Mouse (Mus musculus) embryo, embryonic 10.5 days (tissue): ENCODE measurements at regions not wholly inside any gene's neighbourhood (a gene's known extent, or its start where the extent isn't known, plus 50 kb on each side); places are given as distances from the start of the nearest gene placed in this dataset.
A peak's percentile ranks its signal among the peaks of the same experiment; 100 is the strongest.

ENCODE experiments used
- DNase-seq: peaks from one replicate; pipeline ENCODE4 v3.0.0-alpha.2; 2015; ENCODE audit warnings: low spot score

DNA sequence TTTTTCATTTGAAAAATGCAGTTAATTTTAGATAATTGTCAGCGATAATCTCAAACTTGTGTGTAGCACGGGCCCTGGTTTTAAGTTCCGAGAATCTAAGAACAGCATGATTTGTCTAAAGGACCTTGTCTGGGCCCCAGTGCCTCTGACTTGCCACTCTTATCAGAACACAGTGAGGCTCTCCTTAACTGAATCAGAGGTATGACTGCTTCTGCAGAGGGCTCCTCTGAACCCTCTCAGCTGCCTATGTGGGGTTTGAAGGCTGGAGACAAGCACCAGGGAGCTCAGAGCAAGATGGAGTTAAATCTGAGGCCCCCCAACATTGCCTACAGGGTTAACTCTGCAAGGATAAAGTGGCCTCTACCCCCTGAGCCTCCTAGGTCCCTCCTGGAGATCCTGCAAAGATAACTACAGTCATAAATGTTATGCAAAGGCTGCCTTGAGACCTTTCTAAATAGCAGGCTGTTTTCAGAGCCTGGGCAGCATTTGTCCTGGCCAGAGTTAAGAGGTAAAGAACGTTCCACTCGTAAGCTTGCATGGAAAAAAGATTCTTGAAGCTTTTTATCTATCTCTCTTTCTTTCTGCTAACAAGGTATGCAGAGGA, 118.4 kb upstream of the Maf start:
- no peak for DNase-seq

DNA sequence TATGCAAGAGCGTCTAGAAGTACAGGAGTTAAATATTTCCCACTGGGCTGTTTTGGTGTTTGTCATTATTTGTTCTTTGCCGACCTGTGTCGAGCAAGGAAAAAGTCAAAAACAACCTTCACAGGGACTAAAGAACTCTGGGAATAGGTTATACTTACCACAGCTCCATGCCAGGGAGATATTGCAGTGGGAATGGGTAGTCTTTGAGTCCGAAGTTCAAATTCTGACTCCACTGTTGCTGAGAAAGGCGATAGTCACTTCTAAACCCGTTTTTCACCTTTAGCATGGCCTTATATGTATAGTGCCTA, 116.8 kb upstream of the Maf start:
- DNase-seq: no peak

DNA sequence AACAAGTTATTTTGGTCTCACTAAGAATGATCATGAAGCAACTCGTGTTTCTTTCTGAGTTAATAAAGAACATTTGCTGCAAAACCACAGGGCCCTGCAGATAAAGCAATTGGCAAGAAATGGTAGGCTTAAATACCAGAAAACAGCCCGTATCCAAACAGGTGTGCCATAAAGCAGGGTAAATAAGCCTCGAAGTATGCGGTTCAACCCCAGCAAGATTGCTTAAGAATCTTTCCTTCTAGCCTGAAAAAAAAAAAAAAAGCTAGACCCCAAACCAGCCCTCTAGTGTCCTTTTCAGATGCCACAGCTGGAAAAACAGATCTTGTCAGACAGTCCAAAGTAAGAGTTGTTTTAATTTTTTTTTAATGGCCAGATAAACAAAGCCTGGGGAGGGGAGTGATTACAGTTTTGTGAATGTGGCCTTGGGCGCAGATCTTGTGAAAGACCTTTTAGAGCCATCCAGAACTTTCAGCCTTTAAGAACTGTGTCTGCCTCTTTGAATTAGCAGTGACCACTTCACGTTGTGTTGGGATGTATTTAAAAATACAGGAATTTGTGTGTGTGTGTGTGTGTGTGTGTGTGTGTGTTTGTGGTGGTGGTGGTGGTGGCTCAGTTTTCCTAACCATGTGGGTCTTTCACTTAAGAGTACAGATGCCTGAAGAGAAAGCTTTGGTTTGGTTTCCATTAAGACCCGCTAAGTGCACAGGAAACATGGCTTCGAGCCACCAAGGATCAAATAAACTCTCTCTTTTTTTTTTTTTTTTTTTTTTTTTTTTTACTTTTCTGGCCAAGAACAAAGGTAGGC, 116.3 kb upstream of the Maf start:
- DNase-seq: peak; percentile 28

DNA sequence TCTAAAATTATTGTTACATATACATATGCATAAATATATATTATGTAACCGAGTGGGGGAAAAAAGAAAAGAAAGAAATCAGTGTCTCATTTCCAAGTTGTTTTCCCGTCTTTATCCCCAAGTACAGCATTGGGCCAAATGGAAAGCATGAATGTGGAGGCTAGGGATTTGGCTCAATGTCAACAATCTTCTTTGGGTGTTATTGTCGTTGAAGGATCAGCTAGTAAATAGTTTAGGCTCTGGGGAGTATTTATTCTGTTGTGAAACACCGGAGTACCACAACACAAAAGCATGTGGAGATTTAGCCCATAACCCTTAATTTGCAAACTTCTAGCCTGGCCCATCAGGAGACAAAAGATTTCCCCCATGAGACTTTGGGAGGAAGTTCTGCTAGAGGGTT, 105.8 kb upstream of the Maf start:
- no peak for DNase-seq

DNA sequence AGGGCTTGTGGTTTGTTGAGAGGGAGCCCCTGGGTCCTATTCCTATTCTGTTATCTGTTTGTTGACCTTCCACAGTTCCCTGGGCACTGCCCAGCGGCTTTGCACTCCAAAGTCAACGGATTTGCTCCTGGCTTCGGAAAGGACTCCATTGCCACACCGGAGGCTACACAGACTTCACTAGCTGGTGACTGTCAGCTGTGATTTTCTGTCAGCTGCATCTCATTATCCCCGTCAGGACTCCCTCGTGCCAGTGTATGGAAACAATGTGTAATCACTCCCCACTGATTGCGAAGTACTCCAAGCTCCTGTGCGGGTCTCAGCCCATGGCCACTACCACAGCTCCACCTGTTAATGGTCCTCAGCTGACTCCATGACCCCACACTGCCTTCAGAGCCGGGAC, 99.0 kb upstream of the Maf start:
- DNase-seq: peak; percentile 5

DNA sequence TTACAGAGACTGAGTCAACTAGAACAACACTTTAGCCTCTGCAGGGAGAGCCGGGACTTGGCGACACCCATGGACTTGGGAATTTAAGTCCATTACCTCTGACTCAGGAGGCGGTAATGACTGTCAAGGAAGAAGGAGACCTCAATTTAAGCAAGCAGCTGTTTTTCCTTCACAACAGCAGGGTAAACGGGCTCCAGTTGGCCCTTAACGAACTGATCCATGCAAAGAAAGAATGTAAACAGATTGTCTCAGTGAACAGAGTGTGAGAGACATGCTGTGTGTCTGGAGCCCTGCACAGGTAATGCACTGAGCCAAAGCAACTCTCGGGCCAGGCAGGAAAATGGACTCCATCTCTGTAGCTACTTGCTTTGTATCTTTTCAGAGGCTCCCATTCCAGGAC, 98.5 kb upstream of the Maf start:
- no peak for DNase-seq

DNA sequence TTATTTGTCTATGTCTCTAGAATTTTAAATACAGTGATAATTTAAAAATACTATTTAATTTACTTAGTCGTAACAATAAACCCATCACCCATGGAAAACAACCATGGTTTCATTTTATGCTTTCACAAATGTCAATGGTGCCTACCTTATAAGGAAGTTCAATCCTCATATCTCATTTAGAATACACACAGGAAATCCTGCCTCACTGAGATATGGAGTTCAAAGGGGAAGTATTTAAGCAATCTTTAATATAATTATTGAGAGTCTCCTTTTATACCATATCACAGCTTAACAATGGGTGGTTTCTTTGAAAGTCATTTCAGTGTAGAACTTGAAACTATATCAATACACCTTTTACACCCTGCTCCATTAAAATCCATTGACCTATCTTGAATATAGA, 86.0 kb upstream of the Maf start:
- no peak for DNase-seq

DNA sequence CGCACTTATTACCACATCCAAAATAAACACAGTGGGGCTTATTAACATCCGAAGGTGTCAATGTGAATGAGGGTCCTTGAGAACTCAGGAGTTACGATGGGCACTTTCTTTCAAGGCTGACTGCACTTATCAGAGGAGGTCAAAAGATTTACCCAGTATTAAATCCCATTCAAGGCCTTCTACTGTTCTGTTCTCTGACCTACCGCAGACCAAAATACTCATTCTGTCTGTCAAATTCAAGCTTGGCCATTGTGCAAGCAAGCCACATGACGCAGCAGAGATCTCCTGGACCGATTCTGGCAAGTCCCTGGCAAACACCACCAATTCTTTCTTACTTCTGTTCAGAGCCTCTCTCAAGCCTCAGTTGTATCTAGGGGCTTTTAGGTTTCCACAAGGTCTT, 80.8 kb upstream of the Maf start:
- no peak for DNase-seq

DNA sequence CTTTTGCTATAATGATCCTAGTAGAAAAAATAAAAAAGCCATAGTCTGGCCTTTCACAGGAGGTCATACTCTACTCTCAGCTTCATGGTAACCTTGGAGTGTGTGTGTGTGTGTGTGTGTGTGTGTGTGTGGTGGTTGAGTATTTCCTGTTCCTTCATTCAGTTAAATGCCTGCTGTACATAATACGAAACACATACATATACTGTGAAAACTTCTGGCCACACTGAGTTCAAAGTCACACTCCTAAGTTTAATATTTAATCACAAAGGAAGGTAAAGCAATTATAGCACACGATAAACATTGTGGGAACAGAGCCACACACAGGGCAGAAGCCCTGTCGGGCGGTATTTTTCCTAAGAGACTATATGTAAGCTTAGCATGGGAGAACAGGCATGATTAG, 78.6 kb upstream of the Maf start:
- no peak for DNase-seq

DNA sequence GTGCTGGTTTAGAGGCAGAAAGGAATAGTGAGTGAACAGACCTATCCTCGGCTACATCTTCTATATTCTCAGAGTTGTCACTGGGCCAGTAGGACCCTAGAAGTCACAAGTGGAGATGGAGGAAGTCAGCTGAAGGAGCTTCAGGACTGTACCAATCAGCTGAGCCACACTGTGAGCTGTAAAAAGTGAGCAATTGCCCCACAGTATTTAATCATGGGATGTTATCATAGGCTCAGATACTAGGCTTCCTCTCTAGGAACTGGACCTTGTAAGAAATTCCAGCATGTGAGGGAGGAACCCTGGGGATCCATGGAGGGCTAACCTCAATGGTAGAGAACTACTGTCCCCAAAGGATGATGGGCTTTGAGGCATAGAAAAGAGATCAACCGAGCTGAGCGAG, 78.2 kb upstream of the Maf start:
- no peak for DNase-seq

DNA sequence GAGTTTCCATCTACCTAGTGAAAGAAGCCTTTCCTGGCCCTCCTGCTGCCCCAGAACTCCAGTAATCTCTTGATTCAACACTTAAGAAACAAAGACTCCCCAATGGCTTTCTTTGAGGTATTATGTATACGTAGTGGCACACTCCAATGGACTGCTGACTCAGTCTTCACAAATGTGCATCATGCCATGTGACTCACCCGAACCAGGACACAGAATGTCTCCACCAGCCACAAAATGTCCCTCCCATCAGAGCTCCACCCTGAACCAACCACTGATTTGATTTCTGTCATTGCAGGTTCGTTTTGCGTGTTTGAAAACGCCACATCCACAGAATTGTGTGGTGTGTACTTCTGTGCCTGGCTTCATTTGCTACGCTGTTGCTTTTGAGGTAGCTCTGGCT, 75.8 kb upstream of the Maf start:
- DNase-seq: no peak

DNA sequence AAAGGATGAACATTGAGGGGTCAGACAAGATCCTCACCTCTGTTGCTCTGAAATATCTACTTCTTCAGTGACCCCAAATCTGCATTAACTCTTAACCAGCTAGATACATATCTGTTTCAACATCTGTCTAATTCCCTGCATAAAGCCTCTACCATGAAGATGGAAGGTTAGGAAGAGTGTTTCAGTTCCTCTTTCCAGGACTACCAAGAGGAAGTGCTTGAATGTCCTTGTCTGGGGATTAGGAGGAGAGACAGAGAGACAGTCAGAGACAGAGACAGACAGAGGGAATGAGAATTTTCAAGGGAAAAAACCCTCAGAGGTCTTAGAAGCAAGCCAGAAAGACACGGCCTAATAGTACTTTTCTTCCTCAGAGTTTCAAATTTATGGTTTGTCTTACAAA, 70.8 kb upstream of the Maf start:
- DNase-seq: no peak

DNA sequence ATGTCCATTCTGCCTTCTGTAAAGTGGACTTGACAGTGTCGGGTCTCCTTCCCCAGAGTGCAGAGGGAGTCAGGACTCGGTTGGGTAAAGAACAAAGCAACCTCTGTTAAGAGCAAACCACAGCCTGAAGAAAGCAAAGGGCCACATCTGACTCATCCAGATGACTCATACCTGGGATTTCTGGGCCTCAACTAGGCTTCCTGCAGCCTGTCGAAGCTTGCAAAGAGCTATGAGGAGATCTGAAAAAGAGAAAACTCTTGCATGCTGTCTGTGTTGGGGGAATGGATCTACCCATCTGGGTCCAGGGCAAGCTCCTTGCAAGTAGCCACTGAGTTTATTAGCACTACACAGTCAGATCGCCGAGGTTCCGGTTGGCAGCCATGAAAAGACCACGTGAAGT, 63.5 kb upstream of the Maf start:
- no peak for DNase-seq

DNA sequence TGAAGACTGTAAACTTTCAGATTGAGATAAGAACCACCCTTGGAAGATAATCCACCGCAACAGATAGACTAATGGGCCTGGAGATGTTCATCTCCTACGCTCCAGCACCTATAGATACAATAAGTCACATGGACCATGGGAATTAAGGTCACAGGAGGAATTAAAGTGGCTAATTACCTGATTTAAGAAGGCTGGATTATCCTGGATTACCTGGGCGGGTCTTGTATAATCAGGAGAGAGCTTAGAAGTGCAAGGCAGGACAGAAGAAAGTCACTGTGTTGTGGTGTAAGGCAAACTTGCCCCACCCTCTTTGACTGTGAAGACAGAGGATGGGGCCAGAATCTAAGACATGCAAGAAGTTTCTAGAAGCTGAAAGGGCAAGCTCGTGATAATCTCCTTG, 61.0 kb upstream of the Maf start:
- no peak for DNase-seq

DNA sequence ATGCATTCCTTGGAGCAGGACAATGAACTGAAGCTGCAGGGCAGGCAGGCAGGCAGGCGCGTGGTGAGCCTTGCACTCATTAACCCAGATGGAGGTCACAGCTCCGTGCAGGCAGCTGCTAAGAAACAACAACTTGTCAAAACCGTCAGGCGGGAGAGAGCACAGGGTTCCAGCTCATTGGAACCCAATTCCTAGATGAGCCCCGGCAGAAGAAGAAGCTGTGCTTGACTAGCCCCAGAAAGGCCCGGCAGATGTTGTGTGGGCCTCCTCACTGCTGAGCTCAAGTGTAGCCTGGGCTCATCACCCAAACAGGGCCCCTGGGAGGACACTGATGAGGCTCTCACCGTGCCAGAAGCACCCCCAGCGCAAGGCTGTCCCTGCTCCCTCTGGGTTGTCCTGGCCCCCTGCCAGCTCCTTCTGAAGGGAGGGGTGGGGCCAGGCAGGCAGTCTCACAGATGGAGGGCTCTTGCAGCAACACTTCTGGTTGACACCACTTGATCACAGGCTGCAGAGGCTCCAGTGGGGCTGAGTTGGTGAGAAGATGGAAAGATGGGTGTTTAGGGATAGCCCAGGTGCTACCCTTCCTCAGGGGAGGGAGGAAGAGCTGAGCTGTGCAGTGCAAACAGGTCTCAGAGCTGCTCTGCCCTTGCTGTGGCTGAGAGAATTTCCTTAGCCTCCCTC, 58.8 kb upstream of the Maf start:
- peak; percentile 43 for DNase-seq

DNA sequence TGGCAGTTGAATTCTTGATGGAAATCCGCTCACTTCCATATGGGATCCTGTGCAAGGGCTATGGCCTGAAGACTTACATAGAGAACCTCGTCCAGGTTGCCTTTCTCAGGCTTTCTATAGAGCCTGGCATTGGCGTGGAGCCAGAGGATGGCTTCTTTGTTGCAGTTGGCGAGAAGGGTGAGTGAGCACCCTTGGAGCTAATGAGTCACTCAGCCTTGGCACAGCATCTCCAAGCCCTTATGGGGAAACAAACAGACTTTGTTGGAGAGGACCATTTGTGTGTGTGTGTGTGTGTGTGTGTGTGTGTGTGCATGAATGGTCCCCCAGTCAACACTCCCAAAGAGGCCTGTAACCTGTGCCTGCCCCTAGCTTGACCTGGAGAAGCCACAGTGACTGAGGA, 57.0 kb upstream of the Maf start:
- DNase-seq: no peak

DNA sequence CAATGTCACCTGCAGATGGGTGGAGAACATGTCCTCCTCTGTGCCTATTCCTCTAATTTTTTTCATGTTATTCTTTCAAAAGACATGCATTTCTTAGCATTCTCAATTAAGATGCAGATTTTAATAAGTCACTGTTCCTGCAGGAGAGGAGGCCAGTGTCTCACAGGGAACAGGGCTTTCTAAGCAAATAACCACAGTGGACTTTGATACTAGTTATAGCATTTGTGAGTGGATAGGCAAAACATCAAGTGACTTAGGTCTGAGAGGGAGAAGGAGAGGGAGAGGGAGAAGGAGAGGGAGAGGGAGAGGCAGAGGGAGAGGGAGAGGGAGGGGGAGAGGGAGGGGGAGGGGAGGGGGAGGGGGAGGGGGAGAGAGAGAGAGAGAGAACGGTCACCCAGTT, 50.4 kb upstream of the Maf start:
- DNase-seq: no peak
